Mouse (Mus musculus) myocyte (in vitro differentiated cells): ENCODE results near the gene Tanc1.

Experiments
- CEBPB ChIP-seq: IDR thresholded peaks from 2 replicates; pipeline ENCODE4 v1.6.1; 2011; ENCODE audit warnings: mild to moderate bottlenecking, moderate library complexity; ENCODE audit not compliant: poor library complexity, insufficient read depth, severe bottlenecking
- E2F4 ChIP-seq: IDR thresholded peaks from one replicate; pipeline ENCODE4 v1.6.1; 2011; ENCODE audit warnings: mild to moderate bottlenecking, control low read depth, moderate library complexity; ENCODE audit not compliant: insufficient read depth
- MYOD1 ChIP-seq, 3 experiments: IDR thresholded peaks; one replicate each; pipeline ENCODE4 v1.6.1; 2011; ENCODE audit warnings: control low read depth in 2 of 3, low read depth in 2 of 3, mild to moderate bottlenecking in 2 of 3, moderate library complexity in 1 of 3; ENCODE audit not compliant: insufficient read length in 2 of 3, control insufficient read depth in 1 of 3
- POLR2A ChIP-seq: IDR thresholded peaks from one replicate; pipeline ENCODE4 v1.6.1; 2011; ENCODE audit warnings: low read depth, mild to moderate bottlenecking, control low read depth, moderate library complexity; ENCODE audit not compliant: insufficient read length
- TCF12 ChIP-seq: IDR thresholded peaks from one replicate; pipeline ENCODE4 v1.6.1; 2011; ENCODE audit warnings: mild to moderate bottlenecking, control low read depth; ENCODE audit not compliant: poor library complexity, insufficient read depth, severe bottlenecking
- USF1 ChIP-seq: IDR thresholded peaks from one replicate; pipeline ENCODE4 v1.6.1; 2011; ENCODE audit warnings: low read depth, mild to moderate bottlenecking, control low read depth, moderate library complexity

- no peak for TF ChIP-seq TCF12
- TF ChIP-seq E2F4, result no peak
- no peak for TF ChIP-seq POLR2A
- TF ChIP-seq MYOD1 (IDR thresholded peaks at IDR 0.05; ENCODE audit: control insufficient read depth in 1 of 3, insufficient read length in 2 of 3, low read depth in 2 of 3), result peak in 2 of 3 experiments; percentile 21 to 34
- no peak for TF ChIP-seq USF1
- TF ChIP-seq CEBPB, result no peak
Measured at GRCm38 (mm10) chr2:59841189-59841939, 229.5 kb downstream of the Tanc1 start.
